Mouse (Mus musculus) brain, embryonic 14.5 days (tissue): Measurements from ENCODE around the gene Sdccag8. TPM values are rescaled to one million over a fixed set of nuclear protein-coding genes. Genes with fewer than 3 reads are reported as not detected.

Experiments used
- DNase-seq: peaks from one replicate; pipeline ENCODE4 v3.0.0-alpha.2; 2011; ENCODE audit warnings: low read depth
- CTCF ChIP-seq: fragments of 200-500 bp; IDR thresholded peaks from 2 replicates; pipeline ENCODE4 v1.5.1; 2012; ENCODE audit warnings: inconsistent platforms, mild to moderate bottlenecking, moderate library complexity, borderline replicate concordance; ENCODE audit not compliant: insufficient read depth, insufficient read length; ENCODE audit errors: extremely low read depth
- POLR2A ChIP-seq: fragments of 200-500 bp; IDR thresholded peaks from 2 replicates; pipeline ENCODE4 v1.6.1; 2012; ENCODE audit warnings: mild to moderate bottlenecking, inconsistent platforms, borderline replicate concordance; ENCODE audit not compliant: poor library complexity, insufficient read depth, insufficient read length, severe bottlenecking; ENCODE audit errors: extremely low read depth
- polyA plus RNA-seq: library from polyadenylated mRNA; depleted of rRNA; stranded (reverse); fragments of >200 nt; gene quantifications from 2 replicates; pipeline ENCODE4 v1.2.3, GENCODE M21; 2012

Gene Sdccag8
- polyA plus RNA-seq, 1 experiment, result 11.2 TPM

DNA sequence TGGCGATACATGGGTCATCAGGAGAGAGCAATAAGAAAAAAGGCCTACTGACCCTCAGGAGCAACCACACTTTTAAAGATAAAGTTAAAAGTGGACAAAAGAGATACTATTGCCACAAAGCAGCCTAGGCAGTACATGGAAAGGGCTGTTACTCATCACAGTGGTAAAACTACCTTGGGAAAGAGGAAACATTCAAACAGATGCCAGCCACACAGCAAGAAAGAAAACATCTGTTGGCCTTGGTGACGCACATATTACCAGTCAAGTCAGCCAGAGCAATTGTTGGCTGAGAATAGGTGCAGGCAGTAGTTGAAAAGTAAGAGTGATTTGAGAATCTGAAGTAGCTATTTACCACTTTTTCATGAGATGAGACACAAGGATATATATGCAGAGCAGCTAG, 143.9 kb downstream of the Sdccag8 start:
- TF ChIP-seq POLR2A (no peak), CTCF (no peak)
- no peak for DNase-seq

DNA sequence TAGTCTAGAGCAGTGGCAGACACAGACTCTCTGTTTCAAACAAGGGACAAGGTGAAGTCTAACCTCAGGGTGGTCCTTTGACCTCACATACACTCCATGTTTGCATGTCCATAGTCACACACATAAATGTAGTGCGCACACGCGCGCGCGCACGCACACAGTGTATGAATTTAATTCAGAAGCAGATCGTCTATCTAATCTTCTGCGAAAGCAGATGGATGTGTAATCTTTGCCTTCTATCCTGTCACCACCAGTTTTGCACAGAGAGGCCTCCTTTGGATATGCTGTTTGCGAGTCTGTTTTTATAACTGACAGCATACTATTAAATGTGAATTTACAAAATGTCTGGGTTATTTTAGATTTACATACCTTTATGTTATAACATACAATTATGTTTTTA, 147.3 kb downstream of the Sdccag8 start:
- DNase-seq, result peak; percentile 45
- TF ChIP-seq CTCF (no peak), POLR2A (no peak)

DNA sequence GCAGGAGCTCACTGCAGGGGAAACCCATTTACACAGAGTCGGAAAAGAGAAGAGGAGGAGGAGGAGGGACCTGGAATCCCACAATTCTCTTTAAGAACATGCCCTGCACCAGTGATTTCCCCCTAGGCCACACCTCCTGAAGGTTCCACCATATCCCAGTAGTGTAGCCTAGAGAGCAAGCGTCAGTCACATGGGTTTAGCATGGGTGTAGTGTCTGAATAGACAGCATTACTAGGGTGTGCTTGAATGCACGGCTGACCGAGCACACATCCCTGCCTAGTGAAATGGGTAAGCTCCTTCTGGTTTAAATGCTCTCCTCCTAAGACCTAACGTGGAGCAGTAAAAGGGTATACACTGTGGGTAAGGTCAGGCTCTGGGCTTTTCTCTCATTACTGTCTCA, 148.4 kb downstream of the Sdccag8 start:
- TF ChIP-seq CTCF, result no peak
- no peak for TF ChIP-seq POLR2A
- no peak for DNase-seq

DNA sequence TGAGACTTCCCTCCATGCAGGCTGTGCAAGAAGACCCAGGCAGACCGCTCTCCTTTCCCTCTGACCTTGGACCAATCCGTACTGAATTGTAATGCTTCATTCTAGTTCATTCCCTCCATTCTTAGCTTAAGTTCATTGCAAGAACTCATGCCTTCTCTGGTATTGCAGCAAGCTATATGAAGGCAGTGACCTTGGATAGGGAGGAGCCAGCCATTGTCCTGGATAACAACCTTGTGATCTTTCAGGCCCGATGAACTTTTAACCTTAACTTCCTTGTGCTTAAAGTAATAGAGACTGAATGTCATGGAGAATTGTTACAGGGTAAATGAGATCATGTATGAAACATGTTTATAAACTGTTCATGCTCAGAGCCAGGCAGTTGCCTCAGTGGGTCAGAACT, 152.8 kb downstream of the Sdccag8 start:
- no peak for TF ChIP-seq CTCF
- no peak for DNase-seq

DNA sequence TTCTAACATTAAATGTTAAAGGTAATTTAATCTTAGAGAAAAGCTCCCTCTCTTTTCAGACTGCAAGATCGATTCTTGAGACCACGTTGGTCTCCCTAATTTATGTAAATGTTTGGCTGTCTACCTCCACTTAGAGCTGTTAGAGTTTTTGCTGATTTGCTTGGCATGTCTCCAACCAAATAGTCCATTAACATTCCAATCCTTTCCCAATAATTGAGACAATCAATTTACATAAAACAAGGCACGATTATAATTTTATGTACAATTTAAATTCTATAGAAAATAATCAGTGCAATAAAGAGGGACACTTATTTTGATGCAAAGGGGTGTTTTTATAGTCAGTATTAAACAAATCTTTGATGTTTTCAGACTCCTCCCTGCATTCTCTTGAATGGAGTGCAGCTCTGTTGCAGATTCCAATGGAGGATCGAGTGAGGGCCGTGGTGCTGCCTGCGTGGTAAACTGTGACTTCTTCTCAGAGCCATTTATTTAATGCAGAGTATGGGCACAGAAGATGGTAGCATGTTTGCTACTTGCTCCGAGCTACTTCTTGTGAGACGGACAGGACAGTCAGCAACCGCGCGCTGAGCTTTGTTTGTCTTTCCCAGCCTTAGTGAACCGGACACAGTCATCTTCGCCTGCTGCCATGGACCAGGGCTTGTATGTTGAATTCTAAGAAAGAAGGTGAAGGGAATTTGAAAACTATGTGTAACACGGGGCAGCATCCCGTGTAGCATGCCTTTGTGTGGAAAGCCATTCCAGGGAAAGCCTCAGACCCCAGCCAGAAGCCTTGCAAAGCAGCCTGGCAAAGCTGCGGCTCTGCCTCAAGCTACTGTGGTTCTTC, 156.4 kb downstream of the Sdccag8 start:
- TF ChIP-seq CTCF (no peak), POLR2A (no peak)
- peak; percentile 57 for DNase-seq

DNA sequence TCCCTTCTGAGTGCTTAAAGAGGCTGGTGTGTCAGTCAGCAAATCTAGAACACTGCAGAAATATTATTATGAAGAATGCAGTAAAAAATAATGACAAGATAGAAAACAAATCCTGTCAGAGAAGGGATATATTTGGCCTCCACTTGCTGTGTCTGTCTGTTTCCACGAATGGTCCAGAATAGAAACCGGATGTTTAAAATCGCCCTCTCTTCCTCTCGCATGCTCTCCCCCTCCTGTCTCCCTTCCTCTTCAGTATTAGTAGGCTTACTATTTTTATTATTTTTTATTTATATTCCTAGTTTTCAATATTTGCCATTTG, 157.0 kb downstream of the Sdccag8 start:
- TF ChIP-seq CTCF (no peak), POLR2A (no peak)
- no peak for DNase-seq

DNA sequence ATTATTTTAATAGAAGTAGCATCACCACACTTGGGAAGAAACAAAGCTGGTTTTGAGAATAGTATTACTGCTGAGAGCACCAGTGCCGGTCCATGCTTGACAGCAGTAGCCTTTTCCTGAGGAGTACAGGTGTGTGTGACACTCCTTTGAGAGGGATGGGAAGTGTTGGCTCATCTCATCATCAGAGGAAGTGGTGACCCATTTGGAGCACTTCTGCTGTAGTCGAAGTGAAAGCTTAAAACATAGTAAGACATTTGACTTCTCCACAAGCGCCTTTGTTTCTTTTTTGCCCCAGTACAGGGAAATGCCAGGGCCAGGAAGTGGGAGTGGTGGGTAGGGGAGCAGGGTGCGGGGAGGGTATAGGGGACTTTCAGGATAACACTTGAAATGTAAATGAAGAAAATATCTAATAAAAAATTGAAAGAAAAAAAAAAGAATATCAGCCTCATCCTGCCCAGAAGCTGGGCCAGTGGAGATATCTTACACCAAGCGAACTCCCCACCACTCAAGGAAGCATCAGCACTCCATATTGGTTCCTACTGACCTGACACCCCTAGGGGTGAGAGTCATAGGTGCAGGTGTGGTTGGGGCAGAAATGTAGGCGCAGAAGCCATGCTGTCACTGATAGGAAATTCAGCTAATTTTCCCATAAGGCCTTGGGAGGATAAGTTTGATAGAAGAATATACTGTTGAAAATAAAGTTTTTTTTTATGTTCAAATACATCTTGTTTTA, 159.1 kb downstream of the Sdccag8 start:
- DNase-seq, result no peak
- TF ChIP-seq POLR2A (no peak), CTCF (no peak; the same call in 1 of the 2 replicates)

DNA sequence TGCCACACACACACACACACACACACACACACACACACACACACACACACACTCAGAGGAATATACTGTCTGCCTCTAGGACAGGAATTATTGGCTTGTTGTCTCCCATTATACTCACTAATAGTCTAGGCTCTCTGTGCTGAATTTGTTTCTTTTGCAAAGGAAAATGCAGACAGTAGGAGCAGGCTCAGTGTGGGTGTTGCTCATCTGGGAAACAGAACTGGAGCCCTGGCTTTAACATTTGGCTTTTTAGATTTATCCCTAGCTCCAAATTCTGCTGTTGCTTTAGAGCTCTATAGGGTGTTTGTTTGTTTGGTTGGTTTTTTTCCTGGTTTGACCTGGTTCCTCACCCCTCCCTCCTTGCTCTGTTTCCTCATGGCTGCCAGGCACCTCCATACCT, 164.8 kb downstream of the Sdccag8 start:
- TF ChIP-seq POLR2A (no peak), CTCF (no peak)
- DNase-seq, result no peak

DNA sequence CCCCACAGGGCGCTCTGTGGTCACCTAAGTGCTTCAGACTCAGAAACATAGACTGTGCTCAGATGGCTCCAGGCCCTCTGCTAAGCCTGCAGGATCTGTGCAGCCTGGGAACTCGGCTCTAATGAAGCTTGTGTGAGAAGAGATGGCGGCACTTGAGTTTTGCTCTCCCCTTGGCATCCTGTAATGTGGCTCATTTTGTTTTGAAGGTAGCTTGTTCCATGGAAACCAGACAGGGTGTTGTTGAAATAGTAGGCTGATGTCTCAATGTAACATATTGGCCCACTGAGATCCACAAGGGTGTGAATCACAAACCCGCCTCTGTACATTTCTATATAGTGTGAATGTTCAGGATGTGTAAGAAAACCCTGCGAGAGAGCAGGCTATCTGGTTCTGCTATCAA, 165.7 kb downstream of the Sdccag8 start:
- no peak for TF ChIP-seq CTCF
- no peak for TF ChIP-seq POLR2A
- DNase-seq, result peak; percentile 51

DNA sequence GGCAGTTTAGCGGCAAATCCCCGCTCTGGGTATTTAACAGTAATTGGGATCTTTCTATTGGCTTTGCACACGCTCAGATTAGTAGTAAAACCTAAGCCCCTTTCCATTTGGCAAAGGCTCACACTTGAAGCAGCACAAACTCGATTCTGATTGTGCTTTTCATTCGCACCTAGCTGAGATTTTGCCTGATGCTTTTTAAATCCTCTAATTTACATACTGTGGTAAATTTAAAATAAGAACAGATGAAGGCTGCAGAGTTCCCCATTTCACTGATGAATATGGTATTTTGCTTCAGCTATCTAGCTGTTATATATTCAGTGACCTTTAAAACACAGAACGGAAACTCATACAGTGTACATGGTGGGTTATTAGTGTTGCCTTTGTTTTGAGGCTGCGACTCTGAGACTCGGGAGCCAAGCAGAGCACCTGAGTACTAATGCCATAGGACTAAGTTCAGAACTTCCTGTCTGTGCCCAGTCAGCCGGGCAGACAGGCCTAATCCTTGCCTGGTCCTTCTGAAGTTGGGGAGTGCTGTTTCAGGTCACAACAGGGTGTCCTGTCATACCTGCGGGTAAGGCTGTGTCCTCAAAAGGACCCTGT, 166.4 kb downstream of the Sdccag8 start:
- TF ChIP-seq CTCF, result no peak
- TF ChIP-seq POLR2A, result no peak
- DNase-seq, result peak; percentile 61

DNA sequence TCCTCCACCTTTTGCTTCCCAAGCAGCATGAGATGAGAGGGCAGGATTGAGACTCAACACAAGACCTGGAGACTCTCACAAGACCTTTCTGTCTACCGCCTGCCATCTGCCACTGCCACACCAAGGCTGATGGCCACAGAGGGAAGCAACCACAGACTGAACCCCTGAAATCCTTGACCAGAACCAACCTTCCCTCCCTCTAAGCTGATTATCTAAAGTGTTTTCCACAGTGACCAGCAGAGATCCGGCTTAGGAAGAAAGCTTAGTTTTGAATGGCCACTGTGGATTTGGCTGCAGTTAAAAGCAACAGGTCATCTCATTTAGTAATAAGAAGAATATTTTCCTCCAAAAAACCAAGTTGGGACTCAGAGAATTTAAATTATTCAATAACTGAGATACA, 167.1 kb downstream of the Sdccag8 start:
- DNase-seq, result no peak
- no peak for TF ChIP-seq CTCF
- no peak for TF ChIP-seq POLR2A
